Mouse (Mus musculus) regulatory T cell (primary cell): ENCODE data around the gene Add1.

ENCODE experiments used
- in situ Hi-C: fragments of 300-600 bp; cut with MboI, MseI; formaldehyde crosslinking; loops from one replicate; pipeline ENCODE4 v1.15.1; 2025; ENCODE audit warnings: high pct_unique_total_duplicates

Gene Add1

DNA sequence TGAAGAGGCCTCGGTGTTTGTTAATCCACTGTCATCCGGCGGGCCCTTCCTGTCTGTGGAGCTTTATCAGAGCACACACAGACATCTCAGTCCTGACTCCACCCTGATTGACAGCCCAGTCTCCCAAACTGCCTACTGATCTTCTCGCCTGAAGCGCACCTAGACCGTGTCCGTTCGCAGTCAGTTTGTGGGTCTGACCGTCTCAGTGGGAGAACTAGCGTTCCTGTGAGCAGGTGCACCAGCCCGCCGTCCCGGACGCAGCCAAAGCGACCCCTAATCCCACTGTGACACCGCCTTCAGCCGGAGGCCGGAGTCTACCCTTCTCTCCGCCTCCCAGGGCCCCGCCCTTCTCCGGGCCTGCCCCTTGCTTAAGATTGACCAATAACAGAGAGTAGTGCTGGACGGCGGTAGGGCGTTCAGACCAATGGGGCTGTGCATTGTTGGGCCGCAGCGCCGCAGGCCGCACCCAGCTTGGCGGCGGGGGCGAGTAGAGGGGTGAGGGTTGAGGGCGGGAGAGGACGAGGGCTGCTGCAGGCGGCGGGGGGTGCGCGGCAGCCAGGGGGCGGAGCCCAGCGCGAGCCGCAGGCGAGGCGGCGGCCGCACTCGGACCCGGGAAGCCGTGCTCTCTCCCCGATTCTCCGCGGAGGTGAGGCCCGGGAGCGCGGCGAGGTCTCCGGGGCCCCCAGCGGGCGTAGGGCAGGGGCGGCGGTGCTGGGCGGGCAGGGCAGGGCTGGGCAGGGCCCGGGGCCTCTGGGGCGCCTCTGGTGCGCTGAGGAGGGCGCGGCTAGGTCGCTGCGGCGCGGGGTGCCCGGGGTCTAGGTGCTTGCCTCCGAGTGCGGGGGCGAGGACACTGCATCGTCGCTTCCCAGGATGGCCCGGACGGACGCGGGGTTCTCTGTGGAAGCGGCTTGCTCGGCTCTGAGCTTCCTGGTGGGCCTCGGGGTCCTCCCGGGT, at the start of gene Add1:
Add1 (plus strand) TSS at position 397 of the 954 bp plus-strand sequence.
- in situ Hi-C loops, result no loop called here

GRCm38 (mm10) chr5:34523958-34524485, 49.4 kb upstream of the Add1 start:
- in situ Hi-C loops, result loop anchor here (5.0 kb wide), 1 partner anchor 133 kb away; no protein-coding TSS in a partner anchor

GRCm38 (mm10) chr5:34524511-34524910, 49.0 kb upstream of the Add1 start:
- in situ Hi-C loops, result loop anchor here (5.0 kb wide), 1 partner anchor 133 kb away; no protein-coding TSS in a partner anchor

- in situ Hi-C loops, result no loop called here
Observed at GRCm38 (mm10) chr5:34525663-34526476, 47.6 kb upstream of the Add1 start, which contains the start of gene Sh3bp2. Gene Sh3bp2 (plus strand): TSS chr5:34525838.

DNA sequence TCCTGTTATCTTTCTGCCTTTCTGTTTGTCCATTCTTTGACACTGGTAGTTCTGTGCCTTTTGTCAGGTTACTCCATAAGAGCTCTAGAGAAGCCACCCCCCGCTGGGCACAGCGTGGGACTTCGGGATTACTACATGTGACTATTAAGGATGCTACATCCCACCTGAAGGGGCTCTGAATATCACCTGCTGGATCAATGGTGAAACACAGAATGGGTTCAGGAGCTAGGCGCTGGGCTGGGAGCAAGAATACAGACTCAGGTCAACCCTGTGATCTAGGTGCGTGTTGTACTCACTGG, 47.0 kb upstream of the Add1 start:
- in situ Hi-C loops, result no loop called here

DNA sequence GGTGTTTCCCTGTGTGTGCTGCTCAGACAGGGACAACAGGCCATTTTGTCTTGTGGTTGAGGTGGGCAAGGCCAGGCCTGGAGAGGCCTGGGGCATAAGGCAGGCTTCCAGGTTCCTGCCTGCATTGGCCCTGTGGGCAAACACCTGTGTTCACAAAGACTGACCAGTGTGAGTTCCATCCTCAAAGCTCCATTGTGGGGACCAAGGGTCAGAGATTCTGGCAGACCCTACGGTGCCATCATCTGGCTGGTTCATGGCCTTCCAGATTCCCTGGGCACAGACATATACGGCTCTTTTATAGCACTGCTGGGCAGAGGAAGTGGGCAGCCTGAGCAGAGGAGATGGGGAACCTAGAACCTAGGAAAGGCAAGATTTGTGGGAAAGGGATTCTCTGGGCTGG, 46.1 kb upstream of the Add1 start:
- in situ Hi-C loops, result no loop called here

DNA sequence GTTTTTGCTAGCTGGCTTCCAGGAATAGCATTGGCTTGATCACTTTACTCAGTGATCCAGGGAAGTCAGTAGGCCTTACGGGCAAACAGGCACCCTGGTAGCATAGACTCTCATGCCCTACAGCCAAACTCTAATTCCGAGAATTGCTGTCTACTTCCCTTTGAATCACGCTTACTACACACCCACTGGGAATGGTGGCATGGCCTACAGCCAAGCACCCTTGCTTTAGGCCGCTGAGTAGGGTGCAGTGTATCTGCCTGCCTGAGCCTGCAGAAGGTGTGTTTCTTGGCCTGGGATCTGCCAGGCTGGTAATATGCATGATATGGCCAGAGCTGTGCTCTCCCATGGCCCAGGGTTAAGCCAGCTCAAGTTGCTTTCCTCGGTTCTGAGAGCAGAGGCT, 44.7 kb upstream of the Add1 start:
- in situ Hi-C loops, result no loop called here

GRCm38 (mm10) chr5:34530116-34530515, 43.3 kb upstream of the Add1 start:
- in situ Hi-C loops, result no loop called here

DNA sequence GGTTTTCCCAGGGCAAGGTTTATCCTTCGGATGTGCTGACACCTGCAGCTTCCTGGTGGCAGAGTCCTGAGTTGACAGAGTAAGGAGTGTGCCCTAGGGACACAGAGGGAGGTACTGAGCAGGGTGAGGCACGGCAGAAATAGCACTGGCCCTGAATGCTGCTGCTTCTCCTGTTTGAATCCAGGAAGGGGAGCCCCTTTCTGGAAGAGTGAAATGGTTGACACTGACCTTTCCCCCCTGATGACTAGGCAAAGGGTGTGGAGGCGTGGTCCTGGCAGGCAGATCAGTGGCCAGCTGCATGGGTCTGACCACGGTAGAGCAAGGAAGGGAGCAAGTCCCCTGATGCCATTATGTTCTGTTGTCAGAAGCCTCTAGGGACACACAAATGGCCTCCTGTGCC, 42.8 kb upstream of the Add1 start:
- in situ Hi-C loops, result no loop called here

GRCm38 (mm10) chr5:34533066-34533465, 40.4 kb upstream of the Add1 start:
- in situ Hi-C loops, result no loop called here

DNA sequence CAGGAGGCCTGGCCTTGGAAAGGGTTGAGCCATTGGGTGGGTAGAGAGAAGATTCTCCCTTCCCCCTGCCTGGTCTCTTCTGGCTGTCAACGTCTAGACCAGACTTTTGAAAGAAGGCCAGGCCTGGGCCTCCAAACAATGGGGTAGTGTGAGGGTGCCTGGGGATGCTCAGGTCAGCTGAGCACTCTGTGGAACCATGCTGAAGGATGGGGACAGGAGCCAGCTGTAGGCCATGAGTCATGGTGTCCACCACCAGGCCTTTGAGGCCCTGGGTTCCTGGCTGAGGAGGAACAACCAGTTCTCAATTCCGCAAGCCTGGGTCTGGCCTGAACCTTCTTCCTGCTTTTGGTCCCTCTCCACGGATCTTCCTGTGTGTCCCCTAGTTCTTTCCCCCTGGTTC, 39.6 kb upstream of the Add1 start:
- in situ Hi-C loops, result no loop called here

DNA sequence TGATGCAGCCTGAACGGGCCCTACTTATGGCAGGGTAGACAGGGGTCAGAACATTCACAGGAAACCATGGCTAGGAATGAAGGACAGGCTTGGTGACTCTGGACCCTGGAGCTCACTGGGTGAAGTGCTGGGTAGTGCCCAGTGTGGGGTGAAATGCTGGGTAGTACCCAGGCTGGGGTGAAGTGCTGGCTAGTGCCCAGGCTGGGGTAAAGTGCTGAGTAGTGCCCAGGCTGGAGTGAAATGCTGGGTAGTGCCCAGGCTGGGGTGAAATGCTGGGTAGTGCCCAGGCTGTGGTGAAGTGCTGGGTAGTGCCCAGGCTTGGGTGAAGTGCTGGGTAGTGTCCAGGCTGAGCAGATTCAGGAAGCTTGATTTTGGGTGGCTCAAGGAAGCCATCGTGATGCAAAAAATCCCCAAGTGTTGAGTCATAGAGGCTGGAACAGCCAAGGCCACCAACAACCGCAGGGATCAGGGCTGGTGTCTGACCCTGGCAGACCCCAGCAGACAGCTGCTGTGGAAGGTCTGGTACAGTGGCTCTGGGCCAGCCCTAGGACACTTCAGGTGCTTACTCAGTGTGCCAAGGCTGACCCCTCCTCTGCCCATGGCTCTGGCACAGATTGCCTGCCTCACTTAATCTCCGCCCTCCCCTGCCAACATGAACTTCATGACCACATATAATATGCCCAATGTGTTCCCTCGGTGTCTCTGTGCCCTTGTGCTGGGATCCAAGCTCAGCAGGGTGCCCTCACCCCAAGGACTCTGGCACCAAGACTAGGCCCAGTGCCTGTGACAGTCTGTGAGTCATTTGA, 38.5 kb upstream of the Add1 start:
- in situ Hi-C loops, result no loop called here

DNA sequence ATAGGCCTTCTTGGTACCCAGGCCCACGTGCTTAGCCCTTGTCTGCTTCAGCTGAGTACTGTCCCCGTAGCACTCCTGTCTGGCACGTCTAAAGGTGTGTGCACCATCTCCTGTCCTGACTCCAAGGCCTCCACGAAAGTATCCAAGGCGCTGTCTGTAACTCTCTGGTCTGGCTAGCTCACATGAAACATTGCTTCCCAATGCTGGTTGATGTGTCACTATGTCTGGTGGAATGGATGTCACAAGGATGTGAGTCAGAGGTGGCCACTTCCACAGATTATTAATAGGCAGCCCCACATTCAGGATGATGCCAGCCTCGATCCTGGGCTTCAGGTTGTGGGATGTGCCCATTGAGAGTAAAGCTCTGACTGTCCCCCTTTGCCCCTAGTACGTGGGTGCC, 37.6 kb upstream of the Add1 start:
- in situ Hi-C loops, result no loop called here

DNA sequence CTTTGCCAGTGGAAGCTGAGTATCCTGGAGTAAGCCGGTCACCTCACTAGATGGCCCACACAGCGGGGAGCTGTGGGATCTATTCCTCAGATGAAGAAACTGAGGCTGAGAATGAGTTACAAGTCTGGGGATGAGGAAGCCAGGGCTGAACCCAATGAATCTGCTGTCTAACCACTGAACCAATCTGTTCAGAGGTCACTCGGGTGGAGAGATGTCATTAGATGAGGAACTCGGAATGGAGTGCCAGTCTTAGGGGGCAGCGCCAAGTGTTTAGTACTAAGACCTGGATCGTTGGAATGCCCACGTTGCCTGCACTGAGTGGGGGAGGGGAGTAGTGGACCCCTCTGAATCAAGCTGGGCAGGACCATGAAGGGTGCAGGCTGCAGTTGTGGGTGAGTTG, 35.4 kb upstream of the Add1 start:
- in situ Hi-C loops, result no loop called here

GRCm38 (mm10) chr5:34538527-34538926, 34.9 kb upstream of the Add1 start:
- in situ Hi-C loops, result no loop called here

- in situ Hi-C loops, result no loop called here
Observed at GRCm38 (mm10) chr5:34539121-34539520, 34.3 kb upstream of the Add1 start.

GRCm38 (mm10) chr5:34542166-34542565, 31.3 kb upstream of the Add1 start:
- in situ Hi-C loops, result no loop called here

- in situ Hi-C loops, result no loop called here
Observed at GRCm38 (mm10) chr5:34543114-34543513, 30.4 kb upstream of the Add1 start.

GRCm38 (mm10) chr5:34547410-34547809, 26.1 kb upstream of the Add1 start:
- in situ Hi-C loops, result loop anchor here (5.0 kb wide), 1 partner anchor 100 kb away; no protein-coding TSS in a partner anchor

GRCm38 (mm10) chr5:34549135-34549482, 24.4 kb upstream of the Add1 start:
- in situ Hi-C loops, result loop anchor here (5.0 kb wide), 1 partner anchor 98 kb away; no protein-coding TSS in a partner anchor

DNA sequence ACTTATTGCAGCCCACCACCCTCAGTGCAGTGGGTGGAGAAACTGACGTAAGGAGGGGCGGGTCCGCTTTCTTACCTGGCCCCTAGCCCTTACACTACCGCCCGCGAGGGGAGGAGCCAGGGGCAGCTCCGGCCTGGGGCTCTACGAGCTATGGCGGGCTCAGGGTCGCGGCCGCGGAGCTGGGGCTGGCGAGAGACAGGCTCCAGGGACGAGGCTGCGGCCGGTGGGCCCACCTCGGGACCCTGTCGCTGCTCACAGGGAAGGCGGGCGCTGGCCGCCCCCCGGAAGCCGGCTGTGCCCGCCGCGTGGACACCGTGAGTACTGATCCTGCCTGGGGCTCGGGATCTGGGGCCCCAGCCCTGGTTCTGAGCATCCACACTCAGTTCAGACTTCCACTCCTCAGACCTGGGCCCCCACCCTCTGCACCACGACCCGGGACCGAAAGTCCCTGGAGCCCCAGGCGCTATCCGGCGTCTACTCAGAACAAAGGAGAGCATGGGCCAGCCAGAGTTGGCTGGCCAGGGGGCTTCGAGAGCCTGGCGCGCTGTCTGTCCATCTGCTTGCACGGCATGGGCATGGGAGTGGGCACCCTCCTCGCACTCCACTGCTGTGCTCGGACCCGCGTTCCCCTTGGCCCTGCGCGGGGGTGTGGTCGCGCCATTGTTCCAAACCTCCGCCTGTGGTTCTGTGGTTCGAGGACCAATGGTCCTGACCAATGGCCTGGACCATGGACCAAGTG, 23.8 kb upstream of the Add1 start:
- in situ Hi-C loops, result loop anchor here (5.0 kb wide), 1 partner anchor 98 kb away; no protein-coding TSS in a partner anchor
